Mouse (Mus musculus): Measurements from ENCODE around the gene Pfdn5. TPM values are rescaled to one million over a fixed set of nuclear protein-coding genes. Genes with fewer than 3 reads are reported as not detected.

Pfdn5 gene
- total and polyA plus RNA-seq, 3 experiments = 302 to 7,439 (median 465) TPM

DNA sequence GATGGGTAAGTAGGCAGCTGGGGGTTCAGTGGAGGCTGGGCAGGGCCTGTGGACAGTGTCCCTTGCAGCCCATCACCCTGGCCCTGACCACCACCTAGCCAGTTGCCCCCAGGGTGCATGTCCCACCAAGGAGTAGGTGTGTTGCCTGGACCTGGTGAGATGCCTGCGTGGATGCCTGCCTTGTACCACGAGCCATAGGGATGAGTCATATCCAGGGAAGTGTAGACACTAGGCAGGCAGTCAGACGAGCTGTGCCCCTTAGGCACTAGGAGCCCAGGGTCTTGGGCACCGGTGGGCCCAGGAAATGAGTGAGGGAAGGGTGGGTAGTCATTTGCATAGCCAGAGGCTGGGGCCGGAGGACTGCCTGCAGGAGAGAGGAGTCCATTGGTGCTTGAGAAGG is 32.9 kb downstream of the Pfdn5 start:
- TF ChIP-seq BHLHE40 (IDR thresholded peaks at IDR 0.05; ENCODE audit: borderline replicate concordance, low read depth, low read length) (no peak), CHD1 (IDR thresholded peaks at IDR 0.05; ENCODE audit: low read depth, low read length) (no peak), POLR2AphosphoS5 (IDR thresholded peaks at IDR 0.05; ENCODE audit: borderline replicate concordance, low read depth, low read length) (no peak), POLR2A (IDR thresholded peaks at IDR 0.05; ENCODE audit: control insufficient read depth in 1 of 2, insufficient read depth in 1 of 2, low read depth in 1 of 2, low read length in 2 of 2, poor library complexity in 1 of 2) (no peak), ZNF384 (IDR thresholded peaks at IDR 0.05; ENCODE audit: low read depth, low read length) (no peak), MYC (IDR thresholded peaks at IDR 0.05; ENCODE audit: low read depth, low read length) (no peak), EP300 (IDR thresholded peaks at IDR 0.05; ENCODE audit: low read depth in 1 of 2, low read length in 2 of 2) (no peak), MYB (IDR thresholded peaks at IDR 0.05; ENCODE audit: low read depth, low read length) (no peak), RCOR1 (IDR thresholded peaks at IDR 0.05; ENCODE audit: low read depth, low read length) (no peak), TCF12 (IDR thresholded peaks at IDR 0.05; ENCODE audit: low read depth, low read length) (no peak), MAFK (IDR thresholded peaks at IDR 0.05; ENCODE audit: borderline replicate concordance, low read depth, low read length) (no peak), NRF1 (IDR thresholded peaks at IDR 0.05; ENCODE audit: insufficient read depth, low read depth, low read length, poor library complexity, severe bottlenecking) (no peak), POLR2AphosphoS2 (IDR thresholded peaks at IDR 0.05; ENCODE audit: low read length) (no peak), GATA1 (IDR thresholded peaks at IDR 0.05; ENCODE audit: low read depth, low read length) (no peak), ZC3H11A (IDR thresholded peaks at IDR 0.05; ENCODE audit: low read depth, low read length) (no peak), MXI1 (IDR thresholded peaks at IDR 0.05; ENCODE audit: low read depth, low read length) (no peak), JUND (IDR thresholded peaks at IDR 0.05; ENCODE audit: low read depth, low read length) (no peak), SMC3 (IDR thresholded peaks at IDR 0.05; ENCODE audit: low read depth, low read length) (no peak)
- DNase-seq (ENCODE audit: low read depth, low spot score) = no peak
- no peaks in the 10 kb centered on the region for H3K79me2 ChIP-seq (ENCODE audit: control insufficient read depth, insufficient read depth, low read length, poor library complexity)
- peaks cover 10 to 13% of the 10 kb centered on the region in 2 experiments; a peak in 3 of 4 replicates for H3K27me3 ChIP-seq (ENCODE audit: control insufficient read depth in 1 of 2, insufficient read depth in 2 of 2, low read length in 2 of 2)
- no peak overlapping the region for H3K9ac ChIP-seq (ENCODE audit: control insufficient read depth, low read depth, low read length, poor library complexity, severe bottlenecking)
- H3K4me3 ChIP-seq (ENCODE audit: control insufficient read depth in 1 of 2, insufficient read depth in 1 of 2, low read depth in 2 of 2, low read length in 2 of 2) = no peak overlapping the region
- no peaks in the 10 kb centered on the region for H3K36me3 ChIP-seq (ENCODE audit: control insufficient read depth in 1 of 2, insufficient read depth in 2 of 2, low read length in 2 of 2)
- H3K4me1 ChIP-seq (ENCODE audit: control insufficient read depth in 1 of 2, insufficient read depth in 2 of 2, low read length in 2 of 2) = no peaks in the 10 kb centered on the region
- no peaks in the 10 kb centered on the region for H3K9me3 ChIP-seq (replicated peaks; ENCODE audit: insufficient read depth, low read length)
- no peak overlapping the region for H3K27ac ChIP-seq (ENCODE audit: control insufficient read depth, low read depth, low read length)

DNA sequence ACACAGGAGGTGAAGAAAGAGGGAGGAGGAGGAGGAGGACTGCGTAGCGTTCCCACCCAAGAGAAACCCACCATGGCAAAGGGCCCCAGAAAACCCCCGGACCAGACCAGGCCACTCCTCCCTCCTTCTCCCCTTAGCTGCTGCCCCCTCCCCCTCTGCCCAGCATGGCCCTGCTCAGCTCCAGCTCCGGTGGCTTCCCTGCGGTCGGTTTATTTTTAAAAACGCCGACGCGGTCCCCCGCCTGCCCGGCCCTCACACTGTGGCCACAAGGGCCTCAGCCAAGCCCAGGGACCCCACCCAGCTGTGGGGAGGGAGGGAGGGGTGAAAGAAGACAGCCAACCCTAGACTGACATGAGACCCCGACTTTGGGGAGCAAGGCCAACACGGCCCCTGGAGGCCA is 36.7 kb downstream of the Pfdn5 start:
- Histone ChIP-seq H3K27me3 (ENCODE audit: control insufficient read depth in 1 of 2, insufficient read depth in 2 of 2, low read length in 2 of 2) (peaks cover 4 to 6% of the 10 kb centered on the region in 2 experiments; a peak in 3 of 4 replicates), H3K79me2 (ENCODE audit: control insufficient read depth, insufficient read depth, low read length, poor library complexity) (no peaks in the 10 kb centered on the region), H3K36me3 (ENCODE audit: control insufficient read depth in 1 of 2, insufficient read depth in 2 of 2, low read length in 2 of 2) (peaks cover 0 to 5% of the 10 kb centered on the region in 2 experiments; a peak in 2 of 4 replicates), H3K9me3 (replicated peaks; ENCODE audit: insufficient read depth, low read length) (no peaks in the 10 kb centered on the region), H3K9ac (ENCODE audit: control insufficient read depth, low read depth, low read length, poor library complexity, severe bottlenecking) (no peak overlapping the region), H3K4me1 (ENCODE audit: control insufficient read depth in 1 of 2, insufficient read depth in 2 of 2, low read length in 2 of 2) (peaks cover 0 to 11% of the 10 kb centered on the region in 2 experiments; a peak in 2 of 4 replicates), H3K27ac (ENCODE audit: control insufficient read depth, low read depth, low read length) (no peak overlapping the region), H3K4me3 (ENCODE audit: control insufficient read depth in 1 of 2, insufficient read depth in 1 of 2, low read depth in 2 of 2, low read length in 2 of 2) (no peak overlapping the region)
- no peak for TF ChIP-seq TAL1 (IDR thresholded peaks at IDR 0.05; ENCODE audit: low read length)
- no peak for TF ChIP-seq ETS1 (IDR thresholded peaks at IDR 0.05; ENCODE audit: low read depth, low read length)
- no peak for TF ChIP-seq BHLHE40 (IDR thresholded peaks at IDR 0.05; ENCODE audit: borderline replicate concordance, low read depth, low read length)
- TF ChIP-seq MYB (IDR thresholded peaks at IDR 0.05; ENCODE audit: low read depth, low read length) = no peak
- TF ChIP-seq JUND (IDR thresholded peaks at IDR 0.05; ENCODE audit: low read depth, low read length) = no peak
- no peak for TF ChIP-seq USF2 (IDR thresholded peaks at IDR 0.05; ENCODE audit: borderline replicate concordance in 1 of 2, insufficient read depth in 1 of 2, low read depth in 1 of 2, low read length in 2 of 2)
- TF ChIP-seq SMC3 (IDR thresholded peaks at IDR 0.05; ENCODE audit: low read depth, low read length) = no peak
- no peak for TF ChIP-seq POLR2AphosphoS5 (IDR thresholded peaks at IDR 0.05; ENCODE audit: borderline replicate concordance, low read depth, low read length)
- TF ChIP-seq NRF1 (IDR thresholded peaks at IDR 0.05; ENCODE audit: insufficient read depth, low read depth, low read length, poor library complexity, severe bottlenecking) = no peak
- no peak for TF ChIP-seq MAZ (IDR thresholded peaks at IDR 0.05; ENCODE audit: low read depth, low read length)
- no peak for TF ChIP-seq ZKSCAN1 (IDR thresholded peaks at IDR 0.05; ENCODE audit: low read depth, low read length)
- no peak for TF ChIP-seq TBP (IDR thresholded peaks at IDR 0.05; ENCODE audit: low read depth, low read length)
- TF ChIP-seq EP300 (IDR thresholded peaks at IDR 0.05; ENCODE audit: low read depth in 1 of 2, low read length in 2 of 2) = no peak
- TF ChIP-seq MYC (IDR thresholded peaks at IDR 0.05; ENCODE audit: low read depth, low read length) = no peak
- no peak for TF ChIP-seq E2F4 (IDR thresholded peaks at IDR 0.05; ENCODE audit: borderline replicate concordance, low read depth, low read length)
- TF ChIP-seq ZC3H11A (IDR thresholded peaks at IDR 0.05; ENCODE audit: low read depth, low read length) = no peak
- no peak for DNase-seq (ENCODE audit: low read depth, low spot score)

Data from MEL (cell line).